Mouse (Mus musculus) liver, adult 2 months (tissue): ENCODE measurements at regions not wholly inside any gene's neighbourhood (a gene's known extent, or its start where the extent isn't known, plus 50 kb on each side); places are given as distances from the start of the nearest gene placed in this dataset.

Experiments used
- CTCF ChIP-seq: fragments of 200-500 bp; IDR thresholded peaks from 2 replicates; pipeline ENCODE4 v1.5.1; 2011; ENCODE audit warnings: low read depth, low read length, control low read depth
- POLR2A ChIP-seq: fragments of 200-500 bp; IDR thresholded peaks from 2 replicates; pipeline ENCODE4 v1.6.1; 2011; ENCODE audit warnings: low read length, control low read depth; ENCODE audit not compliant: insufficient read depth; ENCODE audit errors: extremely low read depth

GRCm38 (mm10) chr3:6887936-6888335 lies 267.7 kb upstream of the 1700008P02Rik start:
- no peak for TF ChIP-seq CTCF
- TF ChIP-seq POLR2A: no peak
